Mouse (Mus musculus) heart, embryonic 10.5 days (tissue): ENCODE data around the gene Prm1. TPM values are rescaled to one million over a fixed set of nuclear protein-coding genes. Genes with fewer than 3 reads are reported as not detected.
A peak's percentile ranks its signal among the peaks of the same experiment; 100 is the strongest.

Experiments used
- DNase-seq: peaks from one replicate; pipeline ENCODE4 v3.0.0-alpha.2; 2017; ENCODE audit warnings: low spot score
- H3K27ac ChIP-seq: fragments of 300-500 bp; sonication (generic); 2 replicates; pipeline ENCODE4 v1.5.1; 2016; ENCODE audit warnings: mild to moderate bottlenecking
- H3K27me3 ChIP-seq: fragments of 300-500 bp; sonication (generic); 2 replicates; pipeline ENCODE4 v1.6.1; 2016; ENCODE audit warnings: mild to moderate bottlenecking; ENCODE audit not compliant: poor library complexity, insufficient read depth, severe bottlenecking
- H3K36me3 ChIP-seq: fragments of 300-500 bp; sonication (generic); 2 replicates; pipeline ENCODE4 v1.6.1; 2016; ENCODE audit warnings: mild to moderate bottlenecking, moderate library complexity
- H3K4me1 ChIP-seq: fragments of 300-500 bp; sonication (generic); 2 replicates; pipeline ENCODE4 v1.6.1; 2016; ENCODE audit warnings: mild to moderate bottlenecking
- H3K4me3 ChIP-seq: fragments of 300-500 bp; sonication (generic); 2 replicates; pipeline ENCODE4 v1.5.1; 2016; ENCODE audit warnings: mild to moderate bottlenecking, moderate library complexity
- H3K9me3 ChIP-seq: fragments of 300-500 bp; sonication (generic); 2 replicates; pipeline ENCODE4 v1.6.1; 2016; ENCODE audit warnings: mild to moderate bottlenecking, moderate library complexity
- WGBS: fragments of 180-500 bp; shearing (Covaris S2); methylation state at CpG from one replicate; pipeline ENCODE4 v1.1.7; 2016; 5-methylcytosine and 5-hydroxymethylcytosine counted together
- polyA plus RNA-seq: library from polyadenylated mRNA; unstranded; fragments of >200 nt; fragmentation: Nextera tagmentation; extraction: Ambion mirVana; gene quantifications from 2 replicates; pipeline ENCODE4 v1.2.1, GENCODE M21; 2016

Prm1 gene
- polyA plus RNA-seq, 1 experiment from 2014 or later: not detected

GRCm38 (mm10) chr16:10773543-10773942 is 32.1 kb downstream of the Prm1 start:
- peaks cover 15% of the 10 kb centered on the region for H3K27me3 ChIP-seq
- no peak for DNase-seq
- 0 out of 2 replicates have a peak overlapping the region, but pooled peaks have one; percentile 16 for H3K27ac ChIP-seq
- peaks cover 54% of the 10 kb centered on the region for H3K4me1 ChIP-seq
- no peaks in the 10 kb centered on the region for H3K9me3 ChIP-seq
- 76% methylated on average over 8 of the region's 8 CpGs for WGBS
- no peaks in the 10 kb centered on the region for H3K36me3 ChIP-seq
- no peak overlapping the region for H3K4me3 ChIP-seq

- Histone ChIP-seq H3K4me3 (no peak overlapping the region), H3K9me3 (no peaks in the 10 kb centered on the region), H3K27ac (peak overlapping the region; percentile 23; the same call in 1 of the 2 replicates), H3K36me3 (no peaks in the 10 kb centered on the region), H3K4me1 (peaks cover 42% of the 10 kb centered on the region), H3K27me3 (peaks cover 21% of the 10 kb centered on the region)
- 49% methylated on average over 19 of the region's 19 CpGs for WGBS
- DNase-seq: no peak
Observed at GRCm38 (mm10) chr16:10771769-10772510, 33.7 kb downstream of the Prm1 start.

- H3K4me1 ChIP-seq: peaks cover 33% of the 10 kb centered on the region
- H3K9me3 ChIP-seq: no peaks in the 10 kb centered on the region
- 37% methylated on average over 4 of the region's 4 CpGs for WGBS
- H3K4me3 ChIP-seq: no peak overlapping the region
- H3K36me3 ChIP-seq: no peaks in the 10 kb centered on the region
- no peak for DNase-seq
- H3K27ac ChIP-seq: no peak overlapping the region
- H3K27me3 ChIP-seq: peaks cover 21% of the 10 kb centered on the region
Observed at GRCm38 (mm10) chr16:10770531-10771325, 34.9 kb downstream of the Prm1 start.

- Histone ChIP-seq H3K4me3 (no peak overlapping the region), H3K9me3 (no peaks in the 10 kb centered on the region), H3K27me3 (peaks cover 21% of the 10 kb centered on the region), H3K36me3 (no peaks in the 10 kb centered on the region), H3K27ac (peak overlapping the region; percentile 29; the same call in 1 of the 2 replicates), H3K4me1 (peaks cover 30% of the 10 kb centered on the region)
- no peak for DNase-seq
- WGBS: 39% methylated on average over 2 of the region's 2 CpGs
Observed at GRCm38 (mm10) chr16:10769661-10770060, 36.0 kb downstream of the Prm1 start.

- no peaks in the 10 kb centered on the region for H3K9me3 ChIP-seq
- H3K4me3 ChIP-seq: no peak overlapping the region
- H3K4me1 ChIP-seq: peaks cover 29% of the 10 kb centered on the region
- H3K27ac ChIP-seq: no peak overlapping the region
- no peak for DNase-seq
- WGBS: 57% methylated on average over 9 of the region's 9 CpGs
- no peaks in the 10 kb centered on the region for H3K36me3 ChIP-seq
- H3K27me3 ChIP-seq: peaks cover 24% of the 10 kb centered on the region
Observed at GRCm38 (mm10) chr16:10768821-10769220, 36.8 kb downstream of the Prm1 start.

GRCm38 (mm10) chr16:10767158-10767557 is 38.5 kb downstream of the Prm1 start:
- no peak overlapping the region for H3K27ac ChIP-seq
- H3K4me1 ChIP-seq: peaks cover 28% of the 10 kb centered on the region
- WGBS: 35% methylated on average over 4 of the region's 4 CpGs
- H3K4me3 ChIP-seq: no peak overlapping the region
- no peaks in the 10 kb centered on the region for H3K36me3 ChIP-seq
- no peaks in the 10 kb centered on the region for H3K9me3 ChIP-seq
- DNase-seq: no peak
- peaks cover 41% of the 10 kb centered on the region for H3K27me3 ChIP-seq

- H3K4me1 ChIP-seq: peaks cover 10% of the 10 kb centered on the region
- H3K4me3 ChIP-seq: no peak overlapping the region
- no peak overlapping the region for H3K27ac ChIP-seq
- peaks cover 38% of the 10 kb centered on the region for H3K27me3 ChIP-seq
- no peak for DNase-seq
- no peaks in the 10 kb centered on the region for H3K9me3 ChIP-seq
- H3K36me3 ChIP-seq: no peaks in the 10 kb centered on the region
- 66% methylated on average over 2 of the region's 2 CpGs for WGBS
Observed at GRCm38 (mm10) chr16:10764323-10764722, 41.3 kb downstream of the Prm1 start.

- Histone ChIP-seq H3K27ac (no peak overlapping the region), H3K4me3 (no peak overlapping the region), H3K27me3 (peaks cover 32% of the 10 kb centered on the region), H3K36me3 (no peaks in the 10 kb centered on the region), H3K4me1 (peaks cover 8% of the 10 kb centered on the region), H3K9me3 (no peaks in the 10 kb centered on the region)
- 54% methylated on average over 6 of the region's 6 CpGs for WGBS
- DNase-seq: no peak
Observed at GRCm38 (mm10) chr16:10763540-10764264, 41.9 kb downstream of the Prm1 start.

- Histone ChIP-seq H3K9me3 (no peaks in the 10 kb centered on the region), H3K4me1 (peaks cover 8% of the 10 kb centered on the region), H3K4me3 (no peak overlapping the region), H3K27ac (no peak overlapping the region), H3K36me3 (no peaks in the 10 kb centered on the region), H3K27me3 (peaks cover 33% of the 10 kb centered on the region; the same call in 1 of the 2 replicates)
- WGBS: 64% methylated on average over 5 of the region's 5 CpGs
- no peak for DNase-seq
Observed at GRCm38 (mm10) chr16:10762569-10763180, 43.0 kb downstream of the Prm1 start.

- DNase-seq: no peak
- H3K36me3 ChIP-seq: no peaks in the 10 kb centered on the region
- H3K27me3 ChIP-seq: peaks cover 36% of the 10 kb centered on the region
- 48% methylated on average over 8 of the region's 8 CpGs for WGBS
- no peaks in the 10 kb centered on the region for H3K9me3 ChIP-seq
- peaks cover 8% of the 10 kb centered on the region for H3K4me1 ChIP-seq
- no peak overlapping the region for H3K4me3 ChIP-seq
- peak overlapping the region; percentile 24; the same call in 1 of the 2 replicates for H3K27ac ChIP-seq
Observed at GRCm38 (mm10) chr16:10761182-10761581, 44.5 kb downstream of the Prm1 start.

GRCm38 (mm10) chr16:10756168-10756567 is 49.5 kb downstream of the Prm1 start:
- Histone ChIP-seq H3K27ac (no peak overlapping the region), H3K4me1 (peaks cover 8% of the 10 kb centered on the region), H3K36me3 (no peaks in the 10 kb centered on the region), H3K27me3 (peaks cover 30% of the 10 kb centered on the region), H3K4me3 (no peak overlapping the region), H3K9me3 (no peaks in the 10 kb centered on the region)
- no peak for DNase-seq
- 75% methylated on average over 5 of the region's 6 CpGs for WGBS

GRCm38 (mm10) chr16:10754521-10755296 is 50.9 kb downstream of the Prm1 start:
- no peak overlapping the region for H3K27ac ChIP-seq
- H3K9me3 ChIP-seq: no peaks in the 10 kb centered on the region
- H3K4me1 ChIP-seq: peaks cover 10% of the 10 kb centered on the region
- H3K4me3 ChIP-seq: no peak overlapping the region
- no peaks in the 10 kb centered on the region for H3K36me3 ChIP-seq
- H3K27me3 ChIP-seq: peaks cover 30% of the 10 kb centered on the region
- no peak for DNase-seq
- WGBS: 83% methylated on average over 3 of the region's 3 CpGs
